Mouse (Mus musculus) urinary bladder, postnatal 4 days (tissue): Measurements from ENCODE around the gene Olfr156.
A peak's percentile ranks its signal among the peaks of the same experiment; 100 is the strongest.
"Not testable (repeated sequence)": the region's sequence is repeated elsewhere in the genome, so short reads cannot be mapped to it uniquely, and the experiment has no call there.

Experiments
- DNase-seq, 2 experiments: peaks; one replicate each; pipeline ENCODE4 v3.0.0; 2021 to 2022; ENCODE audit warnings: low spot score in 2 of 2

Olfr156 gene

GRCm38 (mm10) chr4:43823845-43824337 is at the start of gene Olfr156:
Gene Olfr156, minus strand, starts transcription at chr4:43823895.
- DNase-seq = peak in 1 of 2 experiments; percentile 22

DNA sequence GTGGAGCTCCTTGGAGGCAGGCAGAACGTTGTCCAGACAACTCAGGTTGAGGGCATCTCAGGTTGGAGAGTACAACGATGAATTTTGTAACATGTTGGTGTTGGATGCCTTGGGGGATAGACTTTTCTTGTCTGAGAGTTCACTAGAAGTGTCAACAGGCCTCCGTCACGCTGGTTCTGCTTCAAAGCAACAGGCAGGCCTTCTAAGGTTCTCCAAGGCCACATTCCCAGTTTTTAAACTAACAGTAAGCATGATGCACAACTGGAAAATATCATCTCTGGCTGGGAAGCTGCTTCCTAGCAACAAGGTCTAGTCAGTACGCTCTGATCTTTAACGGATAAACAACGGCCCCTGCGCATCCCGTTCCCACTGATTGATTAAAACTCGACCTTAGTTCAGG is 46.1 kb upstream of the Olfr156 start:
- DNase-seq = no peak

- DNase-seq = no peak
These were observed 39.6 kb upstream of the Olfr156 start for GRCm38 (mm10) chr4:43863298-43863697.

GRCm38 (mm10) chr4:43860744-43861519 is 37.2 kb upstream of the Olfr156 start:
- peak; percentile 35 to 71 for DNase-seq

GRCm38 (mm10) chr4:43859886-43860285 is 36.2 kb upstream of the Olfr156 start:
- DNase-seq = no peak

DNA sequence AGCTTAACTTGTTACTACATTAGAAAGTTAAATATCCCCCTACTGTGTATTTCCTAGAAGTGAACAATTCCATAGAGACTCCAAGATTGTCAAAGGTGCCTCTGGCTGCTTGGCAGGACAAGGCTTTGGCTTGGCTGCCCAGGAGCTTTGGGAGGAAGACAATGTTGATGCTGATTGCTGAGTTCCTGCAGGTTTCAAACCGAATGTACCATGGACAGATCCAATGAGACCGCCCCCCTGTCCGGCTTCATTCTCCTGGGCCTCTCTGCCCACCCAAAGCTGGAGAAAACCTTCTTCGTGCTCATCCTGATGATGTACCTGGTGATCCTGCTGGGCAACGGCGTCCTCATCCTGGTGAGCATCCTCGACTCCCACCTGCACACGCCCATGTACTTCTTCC is 30.4 kb upstream of the Olfr156 start:
- DNase-seq = no peak

DNA sequence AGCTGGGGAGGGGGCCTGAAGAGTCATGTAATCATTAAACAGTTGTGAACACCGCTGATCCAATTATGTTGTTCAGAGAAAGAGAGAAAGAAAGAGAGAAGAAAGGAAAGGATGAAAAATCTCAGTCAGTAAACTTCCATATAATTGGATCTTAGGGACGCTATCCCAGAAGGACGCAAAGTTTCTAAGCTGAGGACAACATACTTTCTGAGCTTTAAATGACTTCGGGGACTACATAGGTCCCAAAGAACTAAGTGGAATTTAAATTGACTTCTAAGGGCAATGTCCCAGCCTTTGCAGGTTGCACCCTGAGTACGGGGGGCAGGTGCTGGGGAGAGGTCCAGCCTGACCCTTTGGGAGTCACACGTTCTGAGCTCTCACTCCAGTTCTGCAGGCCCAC is 27.6 kb upstream of the Olfr156 start, which contains the start of gene Olfr155:
TSS of gene Olfr155 (plus strand) at position 301 of the 400 bp plus-strand sequence.
- DNase-seq = no peak

DNA sequence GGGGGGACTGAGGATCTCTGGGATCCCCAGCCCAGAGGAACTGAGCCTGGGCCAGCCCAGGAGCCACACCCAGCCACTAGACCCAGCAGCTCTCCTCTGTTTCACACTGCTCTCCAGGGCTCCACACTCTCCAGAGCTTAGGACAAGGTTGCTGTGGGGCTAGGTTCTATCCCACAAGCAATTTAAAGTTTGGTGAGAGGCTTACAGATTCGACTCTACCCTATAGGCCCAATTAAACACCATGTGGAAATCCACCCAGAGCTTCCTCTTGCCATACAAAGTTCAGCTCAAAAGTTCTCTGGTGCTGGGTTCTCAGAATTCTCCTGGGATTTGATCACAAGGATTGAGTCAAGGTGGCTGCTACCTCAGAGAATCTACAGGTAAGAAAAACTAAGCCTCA is 16.4 kb upstream of the Olfr156 start, which contains the start of gene Olfr157:
TSS of gene Olfr157 (minus strand) at position 101 of the 400 bp plus-strand sequence.
- DNase-seq = no peak

DNA sequence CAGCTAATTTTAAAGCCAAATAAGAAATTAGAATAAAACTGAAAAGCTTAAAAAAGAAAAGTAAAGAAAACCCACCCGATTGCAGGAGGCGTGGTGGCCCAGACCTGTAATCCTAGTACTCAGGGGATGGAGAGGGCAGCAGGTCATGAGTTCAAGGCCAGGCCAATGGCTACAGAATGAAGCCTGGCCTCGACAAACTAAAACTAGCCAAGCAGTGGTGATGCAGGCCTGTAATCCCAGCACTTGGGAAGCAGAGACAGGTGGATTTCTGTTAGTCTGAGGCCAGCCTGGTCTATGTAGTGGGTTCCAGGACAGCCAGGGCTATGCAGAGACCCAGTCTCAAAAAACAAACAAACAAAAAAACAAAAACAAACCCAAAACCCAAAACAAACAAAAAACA is 14.6 kb upstream of the Olfr156 start:
- peak in 1 of 2 experiments; percentile 40 for DNase-seq

DNA sequence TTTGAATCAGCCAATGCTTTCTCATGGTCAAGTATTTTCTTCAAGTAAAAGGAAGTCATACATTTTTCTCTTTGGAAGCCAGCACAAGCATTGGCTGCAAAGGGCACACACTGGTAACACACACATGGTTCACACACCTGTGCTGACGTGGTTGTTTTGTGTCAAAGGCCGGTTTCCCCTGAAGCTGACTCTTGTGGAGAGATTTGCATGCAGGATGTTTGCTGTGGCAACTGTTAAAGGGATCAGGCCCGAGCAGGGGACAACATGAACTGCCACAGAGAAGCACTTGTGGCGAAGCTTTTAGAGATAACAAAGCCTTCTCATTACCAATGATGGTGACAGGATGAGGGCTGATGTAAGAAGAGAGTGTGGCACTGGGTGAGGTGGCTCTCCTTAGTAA is 11.1 kb upstream of the Olfr156 start:
- DNase-seq = peak in 1 of 2 experiments; percentile 13

DNA sequence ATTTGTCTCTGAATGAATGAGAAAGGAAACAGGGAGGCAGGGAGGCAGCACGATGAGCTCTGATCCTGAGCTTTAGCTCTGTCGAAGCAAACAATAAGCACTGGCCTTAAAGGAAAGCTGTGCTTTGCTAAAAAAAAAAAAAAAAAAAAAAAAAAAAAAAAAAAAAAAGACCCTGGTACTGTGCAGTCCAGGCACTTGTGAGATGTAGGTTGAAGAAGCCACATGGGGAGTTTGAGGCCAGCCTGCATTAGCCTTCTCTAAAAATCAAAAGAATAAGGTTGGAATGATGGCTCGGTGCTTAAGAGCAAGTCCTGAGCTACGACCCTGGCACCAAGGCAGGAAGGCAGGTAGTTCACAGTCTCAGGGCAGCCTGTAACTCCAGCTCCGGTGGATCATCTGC is 10.1 kb upstream of the Olfr156 start:
- DNase-seq = peak in 1 of 2 experiments; percentile 34

DNA sequence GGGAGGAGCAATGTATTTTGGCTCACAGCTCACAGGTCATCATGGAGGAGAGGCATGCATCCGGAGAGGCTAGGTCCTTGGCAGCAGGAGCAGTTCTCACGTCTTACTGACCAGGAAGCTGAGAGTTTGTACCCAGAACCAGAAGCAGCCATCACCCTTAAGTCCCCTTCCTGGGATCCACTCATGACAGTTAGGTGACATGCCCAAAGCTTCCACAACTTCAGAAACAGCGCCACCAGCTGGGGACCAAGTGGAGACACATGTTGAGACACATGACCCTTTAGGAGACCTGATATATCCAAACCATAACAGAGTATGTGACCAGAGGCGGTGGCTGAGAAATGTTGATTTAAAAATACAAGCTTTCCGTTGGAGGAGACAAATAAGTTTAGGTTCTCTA is 8.3 kb upstream of the Olfr156 start:
- DNase-seq = peak in 1 of 2 experiments; percentile 55

DNA sequence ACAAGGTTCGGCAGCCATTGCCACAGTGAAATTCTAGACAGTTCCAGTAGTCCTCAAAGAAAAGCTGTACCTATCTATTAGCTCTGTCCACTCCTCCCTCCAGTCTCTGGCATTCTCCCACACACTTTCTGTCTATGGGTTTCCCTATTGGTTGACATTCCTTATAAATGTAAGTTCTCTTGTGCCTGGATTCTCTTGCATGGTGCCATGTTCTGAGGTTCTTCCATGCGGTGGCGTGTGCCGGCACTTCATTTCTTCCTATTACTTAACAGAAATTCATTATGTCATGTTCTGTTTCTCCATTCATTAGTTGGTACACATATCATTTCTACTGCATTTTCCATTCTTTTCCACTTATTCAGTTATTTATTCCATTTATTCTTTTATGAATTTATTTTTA is 5.1 kb upstream of the Olfr156 start:
- DNase-seq = no peak

DNA sequence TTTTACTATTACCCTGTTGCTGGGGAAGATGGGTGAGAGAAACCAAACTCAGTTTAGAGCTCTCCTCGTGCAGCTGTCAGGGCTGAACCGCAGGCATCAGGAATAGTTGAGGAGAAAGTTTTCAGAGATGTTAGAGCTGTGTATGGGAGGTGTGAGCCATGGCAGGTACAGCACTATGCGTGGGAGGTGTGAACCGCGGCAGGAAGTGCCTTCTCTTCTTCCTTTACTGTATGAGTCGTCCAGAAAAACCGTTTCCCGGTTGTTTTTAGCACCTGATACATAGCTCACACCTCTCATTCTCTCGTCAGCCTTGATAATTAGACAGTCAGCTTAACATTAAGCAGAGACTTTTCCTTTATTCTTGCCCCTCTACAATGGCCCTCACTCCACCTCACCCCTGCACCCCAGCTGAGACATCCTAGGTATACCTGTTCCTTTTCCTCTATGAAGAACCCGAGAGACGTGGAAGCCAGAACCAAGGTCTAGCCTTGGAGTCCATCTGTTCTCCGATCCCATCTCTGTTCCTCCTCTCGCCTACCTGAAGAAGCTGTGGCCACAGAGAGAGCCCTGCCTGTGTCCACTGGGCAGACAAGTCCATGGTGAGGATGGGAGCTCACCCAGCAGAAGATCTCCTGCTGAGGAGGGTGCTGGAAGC is 672 bp downstream of the Olfr156 start:
- DNase-seq = no peak

- no peak for DNase-seq
These were observed 24.8 kb downstream of the Olfr156 start for GRCm38 (mm10) chr4:43798936-43799335.

DNA sequence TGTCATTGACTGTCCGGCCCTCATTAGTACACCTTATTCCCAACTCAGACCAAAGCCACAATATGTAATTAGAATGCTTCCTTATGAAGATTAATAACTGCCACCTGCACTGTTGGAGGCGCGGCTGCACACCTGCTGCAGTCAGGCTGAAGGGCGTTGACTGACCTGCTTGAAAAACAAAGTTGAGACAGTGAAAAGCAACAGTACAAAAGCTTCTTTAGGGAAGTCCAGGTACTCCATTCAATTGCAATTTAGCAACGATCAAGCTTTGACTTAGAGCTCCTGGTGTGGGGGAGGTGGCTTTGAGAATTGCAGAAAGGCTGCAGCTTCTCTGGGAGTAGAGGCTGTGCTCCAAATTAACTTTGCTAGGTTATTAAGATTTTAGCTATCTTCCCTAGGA is 27.9 kb downstream of the Olfr156 start:
- not testable (repeated sequence) for DNase-seq

DNA sequence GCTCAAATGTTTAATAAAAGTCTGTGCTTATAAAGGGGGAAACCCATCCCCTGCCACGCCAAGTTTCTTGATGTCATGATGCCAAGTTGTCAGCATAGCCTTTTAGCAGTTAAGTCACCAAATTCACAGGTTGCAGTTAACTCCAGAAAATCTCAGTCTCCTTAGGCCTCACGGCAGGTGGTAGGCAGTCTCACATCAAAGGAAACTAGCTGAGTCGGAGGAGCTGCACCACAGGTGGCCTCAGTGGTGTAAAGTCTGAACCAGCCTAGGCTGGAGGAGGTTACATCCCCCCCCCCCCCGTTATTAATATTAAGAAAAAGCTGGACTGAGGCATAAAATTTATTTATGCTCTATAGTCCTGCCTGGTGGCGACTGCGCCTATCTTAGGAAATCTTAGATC is 28.4 kb downstream of the Olfr156 start:
- no peak for DNase-seq

GRCm38 (mm10) chr4:43772304-43772703 is 51.4 kb downstream of the Olfr156 start:
- no peak for DNase-seq

DNA sequence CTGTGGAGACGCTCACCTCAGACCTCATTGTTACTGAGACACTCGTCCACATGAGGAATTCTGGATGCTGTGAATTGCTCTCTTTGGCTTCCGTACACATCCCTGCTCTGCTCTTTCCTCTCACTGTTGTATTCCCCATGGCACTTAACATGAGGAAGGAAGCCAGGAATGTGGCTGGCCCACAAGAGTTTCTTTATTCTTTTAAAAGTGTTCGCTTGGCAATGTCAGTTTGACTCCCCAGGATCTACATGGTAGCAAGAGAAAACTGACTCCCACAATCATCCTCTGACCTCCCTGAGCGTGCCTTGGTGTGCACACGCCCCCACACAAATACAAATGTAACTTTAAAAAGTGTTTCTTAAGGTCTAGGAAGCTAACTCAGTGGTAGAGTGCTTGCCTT is 52.1 kb downstream of the Olfr156 start:
- DNase-seq = no peak

GRCm38 (mm10) chr4:43770909-43771308 is 52.8 kb downstream of the Olfr156 start, which contains the start of gene Olfr159:
Gene Olfr159, minus strand, starts transcription at chr4:43771009.
- no peak for DNase-seq
